Mouse (Mus musculus) forebrain, embryonic 15.5 days (tissue): ENCODE measurements around the gene Frk. TPM values are rescaled to one million over a fixed set of nuclear protein-coding genes. Genes with fewer than 3 reads are reported as not detected.
"Not testable (repeated sequence)": the region's sequence is repeated elsewhere in the genome, so short reads cannot be mapped to it uniquely, and the experiment has no call there.

Experiments
- ATAC-seq: fragments of 200-750 bp; cut with Nextera tagmentation; replicated peaks from 2 replicates; pipeline ENCODE4 v1.8.0; 2017; ENCODE audit warnings: mild to moderate bottlenecking, moderate TSS enrichment, moderate library complexity
- H3K27ac ChIP-seq: fragments of 300-500 bp; sonication (generic); replicated peaks from 2 replicates; pipeline ENCODE4 v1.5.1; 2015; ENCODE audit warnings: mild to moderate bottlenecking, inconsistent platforms
- H3K27me3 ChIP-seq: fragments of 300-500 bp; sonication (generic); 2 replicates; pipeline ENCODE4 v1.6.1; 2015; ENCODE audit warnings: inconsistent platforms
- H3K36me3 ChIP-seq: fragments of 300-500 bp; sonication (generic); 2 replicates; pipeline ENCODE4 v1.6.1; 2015; ENCODE audit warnings: mild to moderate bottlenecking, inconsistent platforms
- H3K4me1 ChIP-seq: fragments of 300-500 bp; sonication (generic); 2 replicates; pipeline ENCODE4 v1.6.1; 2015; ENCODE audit warnings: inconsistent platforms
- H3K4me2 ChIP-seq: fragments of 300-500 bp; sonication (generic); replicated peaks from 2 replicates; pipeline ENCODE4 v1.6.1; 2015; ENCODE audit warnings: mild to moderate bottlenecking, inconsistent platforms
- H3K4me3 ChIP-seq: fragments of 300-500 bp; sonication (generic); 2 replicates; pipeline ENCODE4 v1.5.1; 2015; ENCODE audit warnings: mild to moderate bottlenecking, inconsistent platforms
- H3K9ac ChIP-seq: fragments of 300-500 bp; sonication (generic); replicated peaks from 2 replicates; pipeline ENCODE4 v1.6.1; 2015; ENCODE audit warnings: mild to moderate bottlenecking, inconsistent platforms
- H3K9me3 ChIP-seq: fragments of 300-500 bp; sonication (generic); 2 replicates; pipeline ENCODE4 v1.6.1; 2016; ENCODE audit warnings: inconsistent platforms
- WGBS: fragments of 180-500 bp; shearing (Covaris S2); methylation state at CpG from one replicate; pipeline ENCODE4 v1.1.7; 2015; ENCODE audit warnings: mixed read lengths; 5-methylcytosine and 5-hydroxymethylcytosine counted together
- polyA plus RNA-seq: library from polyadenylated mRNA; unstranded; fragments of >200 nt; fragmentation: Nextera tagmentation; extraction: Ambion mirVana; gene quantifications from 2 replicates; pipeline ENCODE4 v1.2.1, GENCODE M21; 2015

Frk gene
- polyA plus RNA-seq, 1 experiment from 2014 or later = 0.61 TPM

- Histone ChIP-seq H3K27ac (no peak overlapping the region), H3K4me3 (no peak overlapping the region), H3K36me3 (no peaks in the 10 kb centered on the region), H3K9me3 (no peaks in the 10 kb centered on the region), H3K4me2 (no peak overlapping the region), H3K9ac (no peak overlapping the region), H3K27me3 (no peaks in the 10 kb centered on the region), H3K4me1 (no peaks in the 10 kb centered on the region)
- WGBS = 54% methylated on average over 4 of the region's 4 CpGs
- ATAC-seq = no peak
These were observed 29.4 kb downstream of the Frk start for GRCm38 (mm10) chr10:34512551-34512950.

DNA sequence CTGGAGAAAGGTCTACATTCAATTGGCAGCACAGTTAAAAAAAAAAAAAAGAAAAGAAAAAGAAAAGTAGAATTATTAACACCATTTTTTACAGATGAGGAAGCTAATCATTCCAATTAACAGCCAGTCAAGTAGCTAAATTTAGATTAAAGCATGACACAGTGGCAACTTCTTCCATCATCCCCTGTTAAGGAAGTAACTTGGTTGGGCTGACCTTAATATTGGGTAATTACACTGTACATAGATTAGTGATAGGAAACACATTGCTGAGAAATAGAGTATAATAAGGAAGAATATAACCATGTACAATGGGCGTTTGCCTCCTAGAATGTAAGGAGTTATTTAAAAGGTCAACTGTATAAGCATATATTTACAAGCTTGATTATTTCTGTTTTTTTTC is 42.4 kb downstream of the Frk start:
- Histone ChIP-seq H3K27ac (no peak overlapping the region), H3K9ac (no peak overlapping the region), H3K4me2 (no peak overlapping the region), H3K4me1 (no peaks in the 10 kb centered on the region), H3K27me3 (no peaks in the 10 kb centered on the region), H3K36me3 (no peaks in the 10 kb centered on the region), H3K4me3 (no peak overlapping the region), H3K9me3 (no peaks in the 10 kb centered on the region)
- 88% methylated on average over 1 of the region's 1 CpGs for WGBS
- no peak for ATAC-seq

- Histone ChIP-seq H3K27ac (no peak overlapping the region), H3K9ac (no peak overlapping the region), H3K9me3 (no peaks in the 10 kb centered on the region), H3K4me1 (no peaks in the 10 kb centered on the region), H3K27me3 (no peaks in the 10 kb centered on the region), H3K4me3 (no peak overlapping the region), H3K36me3 (no peaks in the 10 kb centered on the region), H3K4me2 (no peak overlapping the region)
- 58% methylated on average over 1 of the region's 1 CpGs for WGBS
- no peak for ATAC-seq
These were observed 48.6 kb downstream of the Frk start for GRCm38 (mm10) chr10:34531766-34532165.

GRCm38 (mm10) chr10:34532507-34532906 is 49.3 kb downstream of the Frk start:
- Histone ChIP-seq H3K27ac (no peak overlapping the region), H3K9me3 (no peaks in the 10 kb centered on the region), H3K4me3 (no peak overlapping the region), H3K9ac (no peak overlapping the region), H3K4me1 (no peaks in the 10 kb centered on the region), H3K27me3 (no peaks in the 10 kb centered on the region), H3K36me3 (no peaks in the 10 kb centered on the region), H3K4me2 (no peak overlapping the region)
- no peak for ATAC-seq
- 89% methylated on average over 1 of the region's 1 CpGs for WGBS

GRCm38 (mm10) chr10:34540687-34541086 is 57.5 kb downstream of the Frk start:
- Histone ChIP-seq H3K36me3 (no peaks in the 10 kb centered on the region), H3K9ac (no peak overlapping the region), H3K27me3 (no peaks in the 10 kb centered on the region), H3K4me2 (no peak overlapping the region), H3K27ac (no peak overlapping the region), H3K4me3 (no peak overlapping the region), H3K9me3 (no peaks in the 10 kb centered on the region), H3K4me1 (no peaks in the 10 kb centered on the region)
- no peak for ATAC-seq
- WGBS = 84% methylated on average over 2 of the region's 2 CpGs

DNA sequence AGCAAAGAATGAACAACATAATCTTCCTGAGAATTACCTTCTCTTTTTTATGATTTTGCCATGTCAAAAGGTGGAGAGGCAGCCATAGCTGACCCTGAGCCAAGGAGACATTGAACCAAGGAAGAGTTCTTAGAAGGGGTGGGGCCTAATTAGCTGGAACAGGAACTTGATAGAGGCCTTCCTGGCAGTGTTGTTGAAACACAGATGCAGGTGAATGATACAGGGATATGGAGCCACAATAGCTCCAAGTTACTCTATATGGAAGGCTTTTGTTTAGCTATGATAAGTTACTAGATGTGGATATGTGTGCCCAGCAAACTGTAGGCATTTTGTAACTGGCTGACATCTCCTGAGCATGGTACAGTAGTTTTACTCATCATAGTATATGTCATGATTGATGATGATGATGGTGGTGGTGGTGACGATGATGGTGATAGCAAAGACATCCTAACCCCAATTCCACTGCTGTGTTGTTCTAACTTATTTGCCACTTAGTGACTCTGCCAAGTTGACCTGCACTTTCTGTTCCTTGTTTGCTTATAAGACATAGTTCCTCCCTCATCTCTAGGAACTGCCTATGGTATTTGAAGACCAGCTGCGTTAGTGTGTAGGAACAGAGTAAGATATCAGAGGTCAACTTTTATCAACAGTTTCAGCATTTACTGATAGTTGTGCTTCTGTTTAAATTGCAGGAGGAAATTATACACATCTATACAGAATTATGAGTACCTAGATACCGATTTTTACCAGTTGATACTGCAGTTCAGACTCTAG is 58.7 kb downstream of the Frk start:
- H3K27ac ChIP-seq = no peak overlapping the region
- H3K27me3 ChIP-seq = no peaks in the 10 kb centered on the region
- H3K36me3 ChIP-seq = no peaks in the 10 kb centered on the region
- no peak overlapping the region for H3K4me2 ChIP-seq
- no peaks in the 10 kb centered on the region for H3K9me3 ChIP-seq
- no peak overlapping the region for H3K9ac ChIP-seq
- H3K4me1 ChIP-seq = no peaks in the 10 kb centered on the region
- 91% methylated on average over 3 of the region's 3 CpGs for WGBS
- ATAC-seq = no peak
- H3K4me3 ChIP-seq = no peak overlapping the region

DNA sequence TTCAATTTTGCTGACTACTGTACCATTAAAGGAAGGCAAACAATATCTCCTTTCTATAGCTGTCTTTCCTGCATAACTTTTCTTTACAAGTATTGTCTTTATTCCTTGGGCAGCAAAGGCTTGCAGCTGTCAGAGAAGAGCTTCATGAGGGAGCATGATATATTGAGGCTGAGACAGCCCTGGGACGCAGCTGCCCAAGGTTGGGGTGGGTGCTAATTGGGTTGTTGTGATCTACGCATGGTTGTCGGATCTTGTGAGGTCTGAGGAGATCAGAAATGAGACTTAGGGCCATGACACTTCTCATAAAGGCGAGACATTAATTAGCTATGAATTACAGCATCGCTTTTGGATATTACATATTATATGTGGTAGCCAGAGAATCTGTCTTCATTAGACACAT is 67.4 kb downstream of the Frk start:
- WGBS = 81% methylated on average over 5 of the region's 5 CpGs
- no peak for ATAC-seq
- Histone ChIP-seq H3K9me3 (no peaks in the 10 kb centered on the region), H3K9ac (no peak overlapping the region), H3K4me1 (no peaks in the 10 kb centered on the region), H3K4me2 (no peak overlapping the region), H3K27ac (no peak overlapping the region), H3K36me3 (no peaks in the 10 kb centered on the region), H3K4me3 (no peak overlapping the region), H3K27me3 (no peaks in the 10 kb centered on the region)

GRCm38 (mm10) chr10:34551636-34552035 is 68.4 kb downstream of the Frk start:
- ATAC-seq = no peak
- H3K9ac ChIP-seq = no peak overlapping the region
- H3K27me3 ChIP-seq = no peaks in the 10 kb centered on the region
- no peaks in the 10 kb centered on the region for H3K36me3 ChIP-seq
- H3K27ac ChIP-seq = no peak overlapping the region
- no peak overlapping the region for H3K4me3 ChIP-seq
- H3K4me2 ChIP-seq = no peak overlapping the region
- no peaks in the 10 kb centered on the region for H3K9me3 ChIP-seq
- whole genome bisulfite sequencing = 91% methylated on average over 5 of the region's 5 CpGs
- H3K4me1 ChIP-seq = no peaks in the 10 kb centered on the region

DNA sequence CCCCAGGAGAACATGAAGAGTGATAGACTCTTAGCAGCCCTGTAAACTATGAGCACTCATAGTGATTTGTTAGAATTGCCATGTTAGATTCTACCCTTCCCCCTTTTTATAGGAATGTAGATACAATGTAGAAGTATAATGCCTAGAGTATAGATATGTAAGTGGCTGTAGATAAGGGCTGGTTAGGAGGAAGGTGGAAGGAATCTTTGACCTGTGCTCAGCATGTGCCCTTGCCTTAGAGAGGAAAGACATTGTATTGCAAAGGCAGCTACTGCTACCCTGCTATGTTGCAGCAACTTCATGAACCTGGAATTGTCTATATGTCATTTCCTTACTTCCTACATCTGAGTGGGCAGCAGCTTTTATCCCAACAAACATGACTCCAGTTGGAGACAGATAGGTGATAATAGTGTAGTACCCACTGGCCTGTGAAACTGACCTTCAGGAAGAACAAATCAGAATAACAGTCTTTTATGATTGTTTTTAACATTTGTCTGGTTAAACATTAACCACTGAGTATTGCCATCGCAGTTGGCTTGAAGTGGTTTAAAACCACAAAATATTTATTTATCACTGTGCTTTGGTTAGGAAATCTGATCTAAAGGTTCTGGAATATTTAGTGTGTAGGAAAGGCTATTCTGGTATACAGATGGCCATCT is 80.4 kb downstream of the Frk start:
- no peak for ATAC-seq
- Histone ChIP-seq H3K4me2 (no peak overlapping the region), H3K36me3 (no peaks in the 10 kb centered on the region), H3K4me3 (no peak overlapping the region), H3K4me1 (no peaks in the 10 kb centered on the region), H3K9ac (no peak overlapping the region), H3K27ac (no peak overlapping the region), H3K27me3 (no peaks in the 10 kb centered on the region), H3K9me3 (no peaks in the 10 kb centered on the region)
- WGBS = 98% methylated on average over 1 of the region's 1 CpGs

GRCm38 (mm10) chr10:34615474-34615873 is 132.3 kb downstream of the Frk start:
- H3K4me2 ChIP-seq = no peak overlapping the region
- no peaks in the 10 kb centered on the region for H3K27me3 ChIP-seq
- no peaks in the 10 kb centered on the region for H3K9me3 ChIP-seq
- no peaks in the 10 kb centered on the region for H3K36me3 ChIP-seq
- H3K9ac ChIP-seq = no peak overlapping the region
- ATAC-seq = no peak
- H3K4me1 ChIP-seq = no peaks in the 10 kb centered on the region
- no peak overlapping the region for H3K27ac ChIP-seq
- no peak overlapping the region for H3K4me3 ChIP-seq

GRCm38 (mm10) chr10:34617216-34617615 is 134.0 kb downstream of the Frk start:
- Histone ChIP-seq H3K4me2 (no peak overlapping the region), H3K9ac (no peak overlapping the region), H3K4me3 (no peak overlapping the region), H3K27ac (no peak overlapping the region), H3K36me3 (no peaks in the 10 kb centered on the region), H3K4me1 (no peaks in the 10 kb centered on the region), H3K27me3 (no peaks in the 10 kb centered on the region), H3K9me3 (no peaks in the 10 kb centered on the region)
- no peak for ATAC-seq
- WGBS = 62% methylated on average over 2 of the region's 2 CpGs

GRCm38 (mm10) chr10:34618490-34618889 is 135.3 kb downstream of the Frk start:
- no peak for ATAC-seq
- H3K36me3 ChIP-seq = no peaks in the 10 kb centered on the region
- WGBS = 75% methylated on average over 3 of the region's 3 CpGs

DNA sequence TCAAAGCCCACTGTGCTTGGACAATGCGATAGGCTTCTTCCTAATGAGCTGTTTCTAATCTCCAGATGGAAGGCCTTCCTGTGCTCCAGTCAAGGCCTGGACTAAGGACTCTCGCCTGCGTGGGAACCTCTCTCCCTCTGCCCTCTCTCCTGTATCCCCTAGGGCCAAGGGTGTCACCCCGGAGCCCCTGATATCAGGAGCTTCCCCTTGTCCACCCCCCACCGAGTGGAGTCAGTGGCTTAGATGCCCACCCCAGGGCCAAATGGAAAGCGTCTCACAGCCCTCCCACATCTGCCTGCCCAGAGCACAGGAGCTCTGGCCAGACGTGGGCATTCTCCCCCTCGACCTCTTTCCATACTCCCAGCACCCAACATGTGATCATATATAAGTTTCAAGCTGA is 137.3 kb downstream of the Frk start:
- not testable (repeated sequence) for H3K4me3 ChIP-seq, H3K4me2 ChIP-seq, H3K27ac ChIP-seq, H3K4me1 ChIP-seq, H3K27me3 ChIP-seq, ATAC-seq, H3K9ac ChIP-seq, H3K9me3 ChIP-seq, H3K36me3 ChIP-seq
- 87% methylated on average over 8 of the region's 8 CpGs for WGBS

More at GRCm38 (mm10) chr10:34618490-34618889, 135.3 kb downstream of the Frk start:
- Histone ChIP-seq H3K9me3 (no peaks in the 10 kb centered on the region), H3K4me2 (no peak overlapping the region), H3K4me3 (no peak overlapping the region), H3K4me1 (no peaks in the 10 kb centered on the region), H3K27ac (no peak overlapping the region), H3K27me3 (no peaks in the 10 kb centered on the region), H3K9ac (no peak overlapping the region)
